Mouse (Mus musculus) lung, postnatal 0 days (tissue): ENCODE data around the gene Sema6d. TPM values are rescaled to one million over a fixed set of nuclear protein-coding genes. Genes with fewer than 3 reads are reported as not detected.

Source experiments
- ATAC-seq: fragments of 200-750 bp; cut with Nextera tagmentation; 2 replicates; pipeline ENCODE4 v1.8.0; 2017; ENCODE audit warnings: moderate library complexity
- DNase-seq: peaks from one replicate; pipeline ENCODE4 v3.0.0-alpha.2; 2016; ENCODE audit warnings: low spot score
- H3K27ac ChIP-seq: fragments of 300-500 bp; sonication (generic); 2 replicates; pipeline ENCODE4 v1.5.1; 2014; ENCODE audit warnings: antibody characterized with exemption, mild to moderate bottlenecking, low read length, mixed read lengths
- H3K27me3 ChIP-seq: fragments of 300-500 bp; sonication (generic); replicated peaks from 2 replicates; pipeline ENCODE4 v1.6.1; 2014; ENCODE audit warnings: low read length, mixed read lengths; ENCODE audit not compliant: insufficient read depth
- H3K36me3 ChIP-seq: fragments of 300-500 bp; sonication (generic); 2 replicates; pipeline ENCODE4 v1.6.1; 2014; ENCODE audit warnings: low read length, mixed read lengths; ENCODE audit not compliant: insufficient read depth
- H3K4me1 ChIP-seq: fragments of 300-500 bp; sonication (generic); 2 replicates; pipeline ENCODE4 v1.6.1; 2014; ENCODE audit warnings: antibody characterized with exemption, low read depth, low read length, mixed read lengths; ENCODE audit not compliant: insufficient read depth
- H3K4me2 ChIP-seq: fragments of 300-500 bp; sonication (generic); replicated peaks from 2 replicates; pipeline ENCODE4 v1.6.1; 2014; ENCODE audit warnings: low read depth, mild to moderate bottlenecking, low read length, moderate library complexity, mixed read lengths
- H3K4me3 ChIP-seq: fragments of 300-500 bp; sonication (generic); 2 replicates; pipeline ENCODE4 v1.5.1; 2014; ENCODE audit warnings: low read depth, low read length
- H3K9ac ChIP-seq: fragments of 300-500 bp; sonication (generic); replicated peaks from 2 replicates; pipeline ENCODE4 v1.6.1; 2014; ENCODE audit warnings: low read depth, mild to moderate bottlenecking
- H3K9me3 ChIP-seq: fragments of 300-500 bp; sonication (generic); 2 replicates; pipeline ENCODE4 v1.6.1; 2016; ENCODE audit warnings: low read length, mixed read lengths
- CTCF ChIP-seq: IDR thresholded peaks from 2 replicates; pipeline ENCODE4 v1.5.1; 2016; ENCODE audit warnings: antibody characterized with exemption, mild to moderate bottlenecking
- EP300 ChIP-seq: IDR thresholded peaks from 2 replicates; pipeline ENCODE4 v1.6.1; 2016; ENCODE audit warnings: antibody characterized with exemption, mild to moderate bottlenecking, control low read depth
- WGBS: fragments of 180-500 bp; shearing (Covaris S2); extraction: QIAGEN DNeasy Blood & Tissue Kit; methylation state at CpG from one replicate; pipeline ENCODE4 v1.1.7; 2014; 5-methylcytosine and 5-hydroxymethylcytosine counted together
- polyA plus RNA-seq: library from polyadenylated mRNA; unstranded; fragments of >200 nt; fragmentation: Nextera tagmentation; extraction: Ambion mirVana; gene quantifications from 2 replicates; pipeline ENCODE4 v1.2.1, GENCODE M21; 2015

Sema6d gene
- polyA plus RNA-seq, 1 experiment from 2014 or later, result 7.4 TPM

DNA sequence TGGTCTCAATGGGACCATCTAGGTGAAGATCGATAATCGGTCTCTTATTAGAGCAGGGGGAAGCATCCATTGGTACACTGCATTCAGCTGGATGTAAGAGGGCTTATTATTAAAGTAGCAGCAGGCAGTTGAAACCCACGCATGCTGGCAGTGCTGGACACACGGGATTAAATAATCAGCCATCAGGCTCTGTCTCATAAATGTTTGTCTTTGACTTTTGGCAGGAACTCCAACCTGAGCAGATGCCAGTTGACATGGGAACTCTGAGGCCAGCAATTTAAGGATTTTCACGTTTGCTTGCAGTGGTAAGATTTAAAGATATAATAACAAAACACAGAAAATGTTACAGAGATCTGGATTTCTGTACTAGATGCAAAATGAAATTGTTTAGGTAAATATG is 208.6 kb downstream of the Sema6d start:
- H3K36me3 ChIP-seq, result no peaks in the 10 kb centered on the region
- no peak overlapping the region for H3K27ac ChIP-seq
- 48% methylated on average over 5 of the region's 5 CpGs for WGBS
- no peak for ATAC-seq
- H3K27me3 ChIP-seq, result no peaks in the 10 kb centered on the region
- no peaks in the 10 kb centered on the region for H3K4me1 ChIP-seq
- H3K9ac ChIP-seq, result no peak overlapping the region
- TF ChIP-seq EP300 (no peak), CTCF (no peak)
- H3K4me2 ChIP-seq, result no peak overlapping the region
- H3K9me3 ChIP-seq, result no peaks in the 10 kb centered on the region
- no peak for DNase-seq
- H3K4me3 ChIP-seq, result no peak overlapping the region

DNA sequence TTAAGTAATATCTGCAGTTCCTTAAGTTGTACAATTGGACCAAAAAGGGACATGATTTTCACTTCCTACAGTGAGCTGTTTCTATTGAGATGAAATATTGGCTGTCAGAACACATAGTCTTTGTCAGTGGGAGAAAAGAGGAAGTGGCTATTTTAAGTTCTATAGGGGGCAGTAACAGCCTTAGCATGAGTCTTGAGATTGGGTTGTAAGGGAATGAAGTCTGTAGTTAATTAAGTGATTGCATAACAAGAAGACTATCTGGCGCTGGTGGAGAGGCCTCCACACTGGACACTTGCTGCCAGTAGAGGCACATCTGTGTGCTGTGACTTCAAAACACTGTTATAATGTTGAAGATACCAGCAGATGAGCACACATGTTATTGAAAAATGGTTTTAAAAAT is 209.1 kb downstream of the Sema6d start:
- H3K4me3 ChIP-seq, result no peak overlapping the region
- H3K27ac ChIP-seq, result no peak overlapping the region
- H3K4me2 ChIP-seq, result no peak overlapping the region
- no peaks in the 10 kb centered on the region for H3K4me1 ChIP-seq
- DNase-seq (peak; percentile 77), ATAC-seq (peak; percentile 87)
- 0 out of 2 replicates have a peak, but pooled peaks have one; percentile 29 for TF ChIP-seq EP300
- TF ChIP-seq CTCF, result peak; percentile 58
- no peaks in the 10 kb centered on the region for H3K27me3 ChIP-seq
- H3K9me3 ChIP-seq, result no peaks in the 10 kb centered on the region
- no peaks in the 10 kb centered on the region for H3K36me3 ChIP-seq
- WGBS, result 15% methylated on average over 1 of the region's 1 CpGs
- H3K9ac ChIP-seq, result no peak overlapping the region

DNA sequence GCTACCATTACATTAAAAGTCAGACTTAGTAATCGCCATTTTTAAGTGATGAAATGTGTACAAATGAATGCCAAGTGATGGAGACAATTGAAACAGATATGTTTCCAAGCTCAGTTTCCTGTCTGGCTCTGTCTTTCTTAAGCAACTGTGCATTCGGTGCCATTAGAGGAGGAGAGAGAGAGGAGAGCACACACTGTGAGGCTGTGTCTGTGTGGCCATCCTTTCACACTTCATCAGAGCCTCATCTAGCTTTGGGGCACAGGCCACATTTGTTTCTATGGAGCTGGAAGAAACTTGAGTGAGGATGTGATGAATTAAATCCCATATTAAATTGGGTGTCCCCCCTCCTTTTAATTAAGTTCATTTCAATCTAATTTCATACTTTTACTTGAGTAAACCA is 218.8 kb downstream of the Sema6d start:
- Histone ChIP-seq H3K9me3 (no peaks in the 10 kb centered on the region), H3K4me2 (no peak overlapping the region), H3K27ac (no peak overlapping the region), H3K4me3 (no peak overlapping the region), H3K4me1 (no peaks in the 10 kb centered on the region), H3K9ac (no peak overlapping the region), H3K27me3 (no peaks in the 10 kb centered on the region), H3K36me3 (no peaks in the 10 kb centered on the region)
- no peak for DNase-seq
- ATAC-seq, result no peak
- 33% methylated on average over 2 of the region's 2 CpGs for WGBS
- TF ChIP-seq CTCF, result no peak
- no peak for TF ChIP-seq EP300

GRCm38 (mm10) chr2:124309361-124310128 is 219.8 kb downstream of the Sema6d start:
- Histone ChIP-seq H3K27ac (no peak overlapping the region), H3K27me3 (no peaks in the 10 kb centered on the region), H3K9ac (no peak overlapping the region), H3K4me2 (no peak overlapping the region), H3K9me3 (no peaks in the 10 kb centered on the region), H3K4me3 (no peak overlapping the region), H3K4me1 (no peaks in the 10 kb centered on the region), H3K36me3 (no peaks in the 10 kb centered on the region)
- WGBS, result 92% methylated on average over 6 of the region's 6 CpGs
- no peak for TF ChIP-seq CTCF
- TF ChIP-seq EP300, result no peak
- no peak for DNase-seq
- ATAC-seq, result no peak

DNA sequence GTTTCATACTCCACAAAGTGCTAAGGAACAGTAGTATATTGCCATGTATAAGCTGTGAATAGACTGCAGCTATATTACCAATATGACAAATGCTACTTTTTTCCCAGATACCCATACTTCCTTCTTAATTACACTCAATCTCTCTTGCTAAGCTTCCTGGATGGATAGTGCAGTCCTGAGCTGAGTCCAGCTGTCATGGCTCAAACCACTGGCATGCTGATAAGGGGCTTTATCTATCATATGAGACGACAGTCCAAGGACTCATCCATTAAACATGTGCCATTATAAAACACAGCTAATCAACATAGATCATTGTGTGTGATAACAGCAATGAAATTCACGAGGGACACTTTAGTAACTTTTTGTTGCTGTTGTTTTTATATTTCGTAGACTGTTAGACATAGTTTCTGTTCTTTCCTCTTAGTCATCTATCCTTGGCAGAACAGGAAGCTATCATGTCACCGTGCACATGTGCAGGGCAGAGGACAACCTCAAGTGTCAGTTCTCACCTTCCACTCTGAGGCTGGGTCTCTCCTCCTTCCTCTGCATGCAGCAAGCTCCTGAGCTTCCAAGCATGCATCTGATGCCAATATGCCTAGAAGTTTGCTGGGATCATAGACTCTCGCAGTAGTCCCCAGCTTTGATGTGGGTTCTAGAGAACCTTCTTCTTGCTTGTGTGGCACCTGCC is 232.9 kb downstream of the Sema6d start:
- Histone ChIP-seq H3K27ac (no peak overlapping the region), H3K36me3 (no peaks in the 10 kb centered on the region), H3K4me1 (no peaks in the 10 kb centered on the region), H3K27me3 (no peaks in the 10 kb centered on the region), H3K9ac (no peak overlapping the region), H3K9me3 (no peaks in the 10 kb centered on the region), H3K4me2 (no peak overlapping the region), H3K4me3 (no peak overlapping the region)
- ATAC-seq (no peak), DNase-seq (no peak)
- WGBS, result 47% methylated on average over 5 of the region's 5 CpGs
- TF ChIP-seq CTCF, result no peak
- TF ChIP-seq EP300, result no peak

GRCm38 (mm10) chr2:124324107-124324724 is 234.4 kb downstream of the Sema6d start:
- Histone ChIP-seq H3K9me3 (no peaks in the 10 kb centered on the region), H3K27ac (no peak overlapping the region), H3K9ac (no peak overlapping the region), H3K27me3 (no peaks in the 10 kb centered on the region), H3K4me2 (no peak overlapping the region), H3K36me3 (no peaks in the 10 kb centered on the region), H3K4me3 (no peak overlapping the region), H3K4me1 (no peaks in the 10 kb centered on the region)
- peak; percentile 19 for DNase-seq
- no peak for TF ChIP-seq EP300
- no peak for TF ChIP-seq CTCF
- 54% methylated on average over 6 of the region's 6 CpGs for WGBS
- ATAC-seq, result peak; percentile 77
